Mouse (Mus musculus) myocyte (in vitro differentiated cells): Measurements from ENCODE around the gene Zbtb1. TPM values are rescaled to one million over a fixed set of nuclear protein-coding genes. Genes with fewer than 3 reads are reported as not detected.
"Not testable (repeated sequence)": the region's sequence is repeated elsewhere in the genome, so short reads cannot be mapped to it uniquely, and the experiment has no call there.

Source experiments
- H3K27me3 ChIP-seq: one replicate; pipeline ENCODE4 v1.6.1; 2011; ENCODE audit not compliant: control insufficient read depth, insufficient read depth, insufficient read length
- H3K36me3 ChIP-seq: one replicate; pipeline ENCODE4 v1.6.1; 2011; ENCODE audit not compliant: control insufficient read depth, insufficient read depth
- H3K4me2 ChIP-seq: one replicate; pipeline ENCODE4 v1.6.1; 2011; ENCODE audit warnings: low read depth, control low read depth
- H3K4me3 ChIP-seq: one replicate; pipeline ENCODE4 v1.5.1; 2011; ENCODE audit warnings: mild to moderate bottlenecking, control low read depth, moderate library complexity
- H3K79me2 ChIP-seq: one replicate; pipeline ENCODE4 v1.6.1; 2011; ENCODE audit not compliant: control insufficient read depth, insufficient read depth
- H3ac ChIP-seq: one replicate; pipeline ENCODE4 v1.6.1; 2011; ENCODE audit not compliant: control insufficient read depth, insufficient read length
- CEBPB ChIP-seq: IDR thresholded peaks from 2 replicates; pipeline ENCODE4 v1.6.1; 2011; ENCODE audit warnings: mild to moderate bottlenecking, moderate library complexity; ENCODE audit not compliant: poor library complexity, insufficient read depth, severe bottlenecking
- E2F4 ChIP-seq: IDR thresholded peaks from one replicate; pipeline ENCODE4 v1.6.1; 2011; ENCODE audit warnings: mild to moderate bottlenecking, control low read depth, moderate library complexity; ENCODE audit not compliant: insufficient read depth
- MAX ChIP-seq: IDR thresholded peaks from one replicate; pipeline ENCODE4 v1.6.1; 2011; ENCODE audit warnings: low read depth, mild to moderate bottlenecking, control low read depth
- MYOD1 ChIP-seq, 3 experiments: IDR thresholded peaks; one replicate each; pipeline ENCODE4 v1.6.1; 2011; ENCODE audit warnings: control low read depth in 2 of 3, low read depth in 2 of 3, mild to moderate bottlenecking in 2 of 3, moderate library complexity in 1 of 3; ENCODE audit not compliant: insufficient read length in 2 of 3, control insufficient read depth in 1 of 3
- MYOG ChIP-seq, 3 experiments: IDR thresholded peaks; one replicate each; pipeline ENCODE4 v1.6.1; 2011; ENCODE audit warnings: control low read depth in 2 of 3, low read depth in 2 of 3, mild to moderate bottlenecking in 2 of 3; ENCODE audit not compliant: insufficient read length in 2 of 3, control insufficient read depth in 1 of 3, insufficient read depth in 1 of 3
- POLR2A ChIP-seq: IDR thresholded peaks from one replicate; pipeline ENCODE4 v1.6.1; 2011; ENCODE audit warnings: low read depth, mild to moderate bottlenecking, control low read depth, moderate library complexity; ENCODE audit not compliant: insufficient read length
- POLR2AphosphoS2 ChIP-seq: IDR thresholded peaks from one replicate; pipeline ENCODE4 v1.6.1; 2011; ENCODE audit warnings: low read depth, control low read depth; ENCODE audit not compliant: insufficient read length
- REST ChIP-seq: IDR thresholded peaks from one replicate; pipeline ENCODE4 v1.6.1; 2011; ENCODE audit warnings: mild to moderate bottlenecking, control low read depth, moderate library complexity; ENCODE audit not compliant: insufficient read depth, insufficient read length
- SRF ChIP-seq: IDR thresholded peaks from one replicate; pipeline ENCODE4 v1.6.1; 2011; ENCODE audit warnings: low read depth; ENCODE audit not compliant: control insufficient read depth, insufficient read length
- TCF12 ChIP-seq: IDR thresholded peaks from one replicate; pipeline ENCODE4 v1.6.1; 2011; ENCODE audit warnings: mild to moderate bottlenecking, control low read depth; ENCODE audit not compliant: poor library complexity, insufficient read depth, severe bottlenecking
- TCF3 ChIP-seq: IDR thresholded peaks from one replicate; pipeline ENCODE4 v1.6.1; 2011; ENCODE audit warnings: low read depth, control low read depth; ENCODE audit not compliant: insufficient read length
- USF1 ChIP-seq: IDR thresholded peaks from one replicate; pipeline ENCODE4 v1.6.1; 2011; ENCODE audit warnings: low read depth, mild to moderate bottlenecking, control low read depth, moderate library complexity
- polyA plus RNA-seq: library from polyadenylated mRNA; unstranded; fragments of >200 nt; fragmentation: generic; extraction: Trizol; gene quantifications from one replicate; pipeline ENCODE4 v1.2.1, GENCODE M21; 2012; ENCODE audit warnings: missing spikeins

The Zbtb1 gene
- polyA plus RNA-seq, 1 experiment = 1.7 TPM

- H3ac ChIP-seq, H3K4me2 ChIP-seq, H3K79me2 ChIP-seq, H3K4me3 ChIP-seq, H3K27me3 ChIP-seq, H3K36me3 ChIP-seq: not testable (repeated sequence)
- TF ChIP-seq MYOD1 (IDR thresholded peaks at IDR 0.05; ENCODE audit: control insufficient read depth in 1 of 3, insufficient read length in 2 of 3, low read depth in 2 of 3) = peak in 1 of 3 experiments; percentile 65
Observed at GRCm38 (mm10) chr12:76443488-76443887, 73.4 kb downstream of the Zbtb1 start.

GRCm38 (mm10) chr12:76444359-76444772 lies 74.3 kb downstream of the Zbtb1 start:
- Histone ChIP-seq H3K4me2 (no peak overlapping the region), H3K4me3 (no peak overlapping the region)
- TF ChIP-seq MAX (no peak), TCF3 (no peak), MYOD1 (IDR thresholded peaks at IDR 0.05; ENCODE audit: control insufficient read depth in 1 of 3, insufficient read length in 2 of 3, low read depth in 2 of 3) (no peak), POLR2AphosphoS2 (no peak), USF1 (no peak), SRF (no peak), REST (no peak), POLR2A (no peak)

GRCm38 (mm10) chr12:76444862-76445261 lies 74.8 kb downstream of the Zbtb1 start:
- H3K27me3 ChIP-seq = no peaks in the 10 kb centered on the region
- H3K4me3 ChIP-seq = no peak overlapping the region
- H3ac ChIP-seq = no peak overlapping the region
- H3K79me2 ChIP-seq = no peaks in the 10 kb centered on the region
- H3K4me2 ChIP-seq = no peak overlapping the region
- TF ChIP-seq TCF3 (no peak), MAX (no peak), E2F4 (no peak), SRF (no peak), POLR2A (no peak), USF1 (no peak), MYOD1 (IDR thresholded peaks at IDR 0.05; ENCODE audit: control insufficient read depth in 1 of 3, insufficient read length in 2 of 3, low read depth in 2 of 3) (no peak), CEBPB (no peak), MYOG (IDR thresholded peaks at IDR 0.05; ENCODE audit: control insufficient read depth in 1 of 3, insufficient read depth in 1 of 3, insufficient read length in 2 of 3, low read depth in 2 of 3) (no peak), TCF12 (no peak), REST (no peak), POLR2AphosphoS2 (no peak)
- no peaks in the 10 kb centered on the region for H3K36me3 ChIP-seq

More at GRCm38 (mm10) chr12:76444359-76444772, 74.3 kb downstream of the Zbtb1 start:
- Histone ChIP-seq H3ac (no peak overlapping the region), H3K27me3 (no peaks in the 10 kb centered on the region), H3K36me3 (no peaks in the 10 kb centered on the region), H3K79me2 (no peaks in the 10 kb centered on the region)

- Histone ChIP-seq H3K4me2 (no peak overlapping the region), H3K36me3 (no peaks in the 10 kb centered on the region), H3K27me3 (no peaks in the 10 kb centered on the region), H3K4me3 (no peak overlapping the region), H3K79me2 (no peaks in the 10 kb centered on the region), H3ac (no peak overlapping the region)
- no peak for TF ChIP-seq TCF3
- TF ChIP-seq E2F4 = no peak
- TF ChIP-seq MYOG (IDR thresholded peaks at IDR 0.05; ENCODE audit: control insufficient read depth in 1 of 3, insufficient read depth in 1 of 3, insufficient read length in 2 of 3, low read depth in 2 of 3) = no peak
- no peak for TF ChIP-seq CEBPB
- TF ChIP-seq SRF = no peak
- no peak for TF ChIP-seq TCF12
- no peak for TF ChIP-seq USF1
- no peak for TF ChIP-seq REST
- TF ChIP-seq MYOD1 (IDR thresholded peaks at IDR 0.05; ENCODE audit: control insufficient read depth in 1 of 3, insufficient read length in 2 of 3, low read depth in 2 of 3) = no peak
- no peak for TF ChIP-seq MAX
- TF ChIP-seq POLR2AphosphoS2 = no peak
Observed at GRCm38 (mm10) chr12:76446201-76446600, 76.1 kb downstream of the Zbtb1 start.

Other genes with a start within 250 kb of the Zbtb1 start
- 0.02 TPM for gene Esr2, start 193.0 kb upstream of the Zbtb1 start, polyA plus RNA-seq
- not detected for gene Tex21, start 123.5 kb upstream of the Zbtb1 start, polyA plus RNA-seq
- 31.8 TPM for gene Mthfd1, start 115.0 kb upstream of the Zbtb1 start, polyA plus RNA-seq
- 0.02 TPM for gene Akap5, start 45.4 kb upstream of the Zbtb1 start, polyA plus RNA-seq
- 6.1 TPM for gene Zbtb25, start 664 bp upstream of the Zbtb1 start, polyA plus RNA-seq
- 13.4 TPM for gene Hspa2, start 33.9 kb downstream of the Zbtb1 start, polyA plus RNA-seq
- not detected for gene Ppp1r36, start 47.3 kb downstream of the Zbtb1 start, polyA plus RNA-seq
- 11.2 TPM for gene Plekhg3, start 160.6 kb downstream of the Zbtb1 start, polyA plus RNA-seq